Mouse (Mus musculus) retina, embryonic 14.5 days (tissue): ENCODE measurements at regions not wholly inside any gene's neighbourhood (a gene's known extent, or its start where the extent isn't known, plus 50 kb on each side); places are given as distances from the start of the nearest gene placed in this dataset.

ENCODE experiments used
- DNase-seq: peaks from one replicate; pipeline ENCODE4 v3.0.0-alpha.2; 2015; ENCODE audit warnings: low spot score

DNA sequence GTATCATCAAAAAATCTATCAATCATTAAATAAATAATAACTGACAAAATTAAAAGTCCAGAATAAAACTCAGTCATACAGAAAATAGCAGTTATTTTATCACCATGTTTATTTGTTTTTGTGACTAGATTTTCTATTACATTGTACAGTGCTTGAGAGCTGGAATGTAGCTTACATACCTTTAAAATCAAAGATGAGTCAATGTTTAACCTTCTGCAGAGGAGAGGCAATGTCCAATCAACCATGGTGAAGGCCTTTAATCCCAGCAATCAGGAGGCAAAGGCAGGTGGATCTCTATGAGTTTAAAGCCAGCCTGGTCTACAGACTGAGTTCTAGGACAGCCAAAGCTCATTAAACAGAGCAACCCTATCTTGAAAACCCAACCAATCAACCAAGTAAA is 131.1 kb downstream of the Gm9733 start:
- DNase-seq: no peak

DNA sequence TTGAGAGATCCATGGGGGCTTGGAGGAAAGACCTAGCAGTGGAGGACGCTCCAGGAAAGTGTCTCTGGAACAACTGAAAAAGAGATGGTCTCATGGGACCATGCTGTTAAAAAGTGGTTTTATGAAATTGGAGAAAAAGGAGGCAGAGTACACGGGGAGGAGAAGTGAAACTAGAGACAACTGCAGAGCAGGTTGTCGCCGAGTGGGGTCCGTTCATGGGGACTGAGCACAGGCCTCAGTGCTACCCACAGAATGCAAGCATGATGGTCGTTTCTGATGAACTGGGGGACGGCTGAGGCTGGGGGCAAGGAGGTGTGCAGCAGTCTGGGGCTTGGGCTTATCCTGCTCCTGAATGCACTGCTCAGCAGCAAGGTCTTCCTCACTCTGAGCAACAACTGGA is 129.3 kb downstream of the Gm9733 start:
- DNase-seq: no peak

DNA sequence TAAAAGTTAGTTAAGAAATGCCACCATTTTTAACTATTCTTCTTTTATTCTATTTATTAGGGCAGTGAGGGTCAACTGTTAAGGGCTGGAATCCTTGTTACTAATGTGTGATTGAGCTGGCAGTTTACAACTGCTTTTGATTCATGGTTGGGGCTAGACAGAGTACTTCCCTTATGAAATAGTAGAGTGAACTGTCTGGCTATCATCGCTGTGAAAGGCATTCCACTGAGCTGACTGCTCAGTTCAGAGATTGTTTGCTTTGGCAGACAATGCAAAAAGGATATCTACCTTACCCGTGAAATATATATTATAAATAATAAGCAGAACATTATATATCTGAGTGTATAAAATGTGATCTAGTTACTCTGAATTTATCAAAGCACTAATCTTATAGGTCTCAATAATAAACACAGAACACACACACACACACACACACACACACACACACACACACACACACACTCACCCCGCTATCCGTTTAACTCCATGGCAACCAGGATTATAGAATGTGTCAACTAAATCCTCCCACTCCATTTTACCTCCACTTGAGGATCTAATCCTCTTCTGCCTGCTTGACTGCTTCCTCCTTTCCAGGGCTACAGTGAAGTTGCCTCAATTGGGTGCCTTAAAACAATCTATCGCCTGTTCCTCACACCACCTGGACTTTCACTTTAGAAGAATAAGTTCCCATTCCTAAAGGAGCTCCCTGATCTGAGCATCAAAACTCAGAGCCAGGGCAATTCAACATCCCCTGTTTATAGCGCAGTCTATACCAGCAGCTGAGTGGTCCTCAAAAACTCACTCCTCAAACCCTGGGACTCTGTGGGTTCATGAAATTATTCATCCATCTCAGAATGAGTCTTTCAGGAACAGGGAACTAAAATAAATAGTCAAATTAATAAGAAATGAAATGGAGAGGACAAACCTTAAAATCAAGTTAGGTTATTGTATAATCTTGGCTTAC is 126.6 kb downstream of the Gm9733 start:
- DNase-seq: peak; percentile 57

- DNase-seq: no peak
Measured at GRCm38 (mm10) chr3:15212357-15212756, 119.7 kb downstream of the Gm9733 start.

DNA sequence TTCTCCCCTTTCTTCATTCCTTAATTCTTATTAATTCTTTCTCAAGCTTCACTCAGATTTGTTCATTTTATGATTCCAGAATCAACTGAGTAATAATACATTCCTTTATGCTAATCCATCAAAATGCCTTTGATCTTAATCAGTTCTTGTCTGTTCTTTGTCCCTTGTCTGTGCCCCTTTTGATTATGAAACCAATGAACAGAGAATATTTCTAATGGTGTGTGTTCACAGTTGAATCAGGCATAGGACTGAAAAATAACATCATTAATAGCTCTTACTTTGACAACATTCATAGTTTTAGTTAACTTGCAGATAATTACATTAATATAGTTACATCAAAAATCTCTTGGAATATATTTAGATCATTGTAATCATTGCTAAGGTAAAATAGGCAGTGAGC is 114.5 kb downstream of the Gm9733 start:
- DNase-seq: no peak

DNA sequence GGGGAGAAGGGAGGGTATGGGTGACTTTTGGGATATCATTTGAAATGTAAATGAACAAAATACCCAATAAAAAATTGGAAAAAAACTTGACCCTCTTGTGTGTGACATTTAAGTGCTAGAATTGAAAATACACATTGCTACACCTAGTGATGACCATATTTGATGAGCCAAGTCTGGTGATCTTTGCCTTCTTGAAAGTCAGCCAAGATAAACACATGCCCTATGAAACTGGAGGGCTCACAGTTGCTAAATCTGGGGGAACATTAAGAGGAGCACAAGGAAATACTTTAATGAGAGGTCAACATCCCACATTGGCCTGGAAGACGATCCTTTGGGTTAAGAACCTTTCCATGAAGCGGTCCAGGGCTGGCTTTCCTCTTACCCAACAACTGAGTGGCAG is 112.8 kb downstream of the Gm9733 start:
- DNase-seq: no peak

- no peak for DNase-seq
Measured at GRCm38 (mm10) chr3:15223266-15223665, 108.8 kb downstream of the Gm9733 start.

GRCm38 (mm10) chr3:15224452-15224851 is 107.7 kb downstream of the Gm9733 start:
- no peak for DNase-seq

GRCm38 (mm10) chr3:15228641-15229040 is 103.5 kb downstream of the Gm9733 start:
- DNase-seq: no peak

DNA sequence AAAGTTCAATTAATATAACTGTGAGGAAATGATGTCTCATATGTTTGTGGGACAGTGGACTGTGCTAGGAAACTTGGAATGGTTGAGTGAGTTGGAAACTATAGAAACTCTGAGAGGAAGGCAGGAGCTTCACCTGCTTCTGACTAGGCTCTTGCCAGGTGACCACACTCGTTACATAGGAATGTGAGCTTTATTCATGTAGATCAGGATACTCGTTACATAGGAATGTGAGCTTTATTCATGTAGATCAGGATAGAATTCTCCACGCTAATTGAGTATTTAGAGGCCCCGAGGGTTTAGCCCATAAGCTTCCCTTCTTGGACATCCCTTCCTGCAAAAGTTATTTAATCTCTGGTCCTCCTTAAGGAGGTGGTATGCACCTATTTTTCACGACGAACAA is 101.9 kb downstream of the Gm9733 start:
- DNase-seq: no peak

DNA sequence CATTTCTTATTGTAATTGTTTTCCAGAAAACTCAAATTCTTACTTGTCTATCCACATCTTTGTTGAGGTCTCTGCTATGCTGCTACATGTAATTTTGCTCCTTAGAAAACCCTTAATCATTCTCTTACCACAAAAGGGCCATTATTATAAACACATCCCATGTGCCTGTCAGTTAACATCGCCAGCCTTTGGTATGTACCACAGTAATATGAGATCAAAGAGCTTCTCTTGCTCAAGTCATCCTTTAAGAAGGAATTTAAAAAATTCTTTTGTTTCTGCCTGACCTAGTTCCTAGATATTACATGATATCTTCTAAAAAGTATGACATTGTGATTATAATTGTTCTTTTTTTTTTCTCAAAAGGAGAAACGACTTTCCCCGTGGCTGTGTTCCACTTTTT is 100.7 kb downstream of the Gm9733 start:
- DNase-seq: no peak

DNA sequence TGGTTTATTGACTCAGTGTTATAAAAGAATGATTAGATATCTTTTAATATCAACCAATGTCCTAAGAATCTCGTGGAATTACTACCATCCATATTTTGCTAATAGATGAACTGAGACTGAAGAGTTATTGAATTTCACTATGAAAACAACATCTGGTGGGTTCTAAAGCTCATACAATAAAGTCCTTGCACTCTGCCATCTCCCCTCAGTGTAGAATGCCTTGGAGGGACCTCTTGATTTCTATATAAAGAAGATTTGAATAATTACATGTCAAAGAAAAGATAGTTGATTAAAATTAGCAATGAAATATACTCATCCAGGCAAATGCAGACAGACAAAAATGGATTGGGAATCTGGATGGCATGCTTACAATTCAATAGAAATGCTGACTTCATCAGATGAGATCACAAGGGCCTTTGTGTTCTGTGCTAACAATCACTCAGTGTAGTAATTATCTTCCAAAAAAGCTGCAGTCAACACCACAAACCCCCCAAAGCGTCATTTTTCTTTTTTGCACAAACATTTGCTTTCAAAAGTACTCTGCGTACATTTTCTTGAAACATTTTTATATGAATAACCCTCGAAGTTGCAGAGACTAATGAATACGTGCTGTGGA is 94.2 kb downstream of the Gm9733 start:
- DNase-seq: no peak

GRCm38 (mm10) chr3:15242388-15242787 is 89.7 kb downstream of the Gm9733 start:
- no peak for DNase-seq

GRCm38 (mm10) chr3:15243584-15243983 is 88.5 kb downstream of the Gm9733 start:
- no peak for DNase-seq

- DNase-seq: peak; percentile 83
Measured at GRCm38 (mm10) chr3:15244999-15245398, 87.1 kb downstream of the Gm9733 start.
